Mouse (Mus musculus) embryo, embryonic 11 days (tissue): ENCODE measurements around the gene Adk.
"Not testable (repeated sequence)": the region's sequence is repeated elsewhere in the genome, so short reads cannot be mapped to it uniquely, and the experiment has no call there.

Experiments
- DNase-seq: peaks from one replicate; pipeline ENCODE4 v3.0.0-alpha.2; 2015

Gene Adk

DNA sequence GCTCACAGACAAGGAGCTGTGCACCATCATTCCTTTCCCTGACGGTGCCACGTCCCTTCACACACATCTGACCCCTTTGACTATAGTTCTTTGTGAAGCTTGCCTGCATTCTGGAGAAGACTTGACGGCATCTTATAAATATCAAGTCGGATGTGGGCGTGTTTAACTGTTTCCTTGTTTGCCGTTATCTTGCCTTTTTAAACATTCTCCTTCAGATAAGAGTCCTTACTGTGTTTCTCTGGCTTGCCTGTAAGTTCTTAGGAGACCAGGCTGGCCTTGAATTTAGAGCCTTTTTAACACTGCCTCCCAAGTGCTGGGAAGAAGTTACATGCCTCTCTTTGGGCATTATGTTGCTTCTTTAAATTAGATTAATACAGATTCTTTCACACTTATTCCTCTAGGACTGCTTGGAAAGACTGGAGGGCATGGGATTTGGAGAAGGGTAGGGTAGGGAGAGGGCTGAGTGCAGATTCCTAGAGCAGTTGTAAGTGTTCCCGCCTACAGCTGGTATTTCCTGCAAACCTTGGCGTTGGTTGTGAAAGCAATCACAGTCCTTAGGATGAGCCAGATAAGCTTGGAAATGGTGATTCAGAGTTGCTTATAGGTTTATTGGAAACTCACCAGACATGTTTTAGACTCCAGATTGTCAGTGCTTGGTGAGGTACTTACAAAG, 13.3 kb downstream of the Adk start:
- DNase-seq = no peak

DNA sequence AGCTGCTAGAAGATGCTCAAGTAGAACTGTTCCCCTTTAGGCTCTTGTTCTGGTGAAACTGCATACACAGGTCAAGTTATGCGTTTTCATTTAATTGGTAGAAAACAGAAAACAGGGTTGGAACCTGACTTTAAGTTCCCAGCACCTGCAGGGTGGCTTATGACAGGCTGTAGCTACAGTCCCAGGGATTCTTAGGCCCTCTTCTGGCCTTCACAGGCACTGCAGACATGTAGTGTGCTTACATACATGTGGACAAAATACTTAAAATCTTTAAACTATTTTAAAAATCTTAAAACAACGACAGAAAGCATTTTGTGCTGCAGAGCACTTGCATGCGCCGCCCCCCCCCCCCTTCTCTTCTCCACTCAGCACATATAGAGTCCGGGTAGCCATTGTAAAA, 17.2 kb downstream of the Adk start:
- DNase-seq = no peak

DNA sequence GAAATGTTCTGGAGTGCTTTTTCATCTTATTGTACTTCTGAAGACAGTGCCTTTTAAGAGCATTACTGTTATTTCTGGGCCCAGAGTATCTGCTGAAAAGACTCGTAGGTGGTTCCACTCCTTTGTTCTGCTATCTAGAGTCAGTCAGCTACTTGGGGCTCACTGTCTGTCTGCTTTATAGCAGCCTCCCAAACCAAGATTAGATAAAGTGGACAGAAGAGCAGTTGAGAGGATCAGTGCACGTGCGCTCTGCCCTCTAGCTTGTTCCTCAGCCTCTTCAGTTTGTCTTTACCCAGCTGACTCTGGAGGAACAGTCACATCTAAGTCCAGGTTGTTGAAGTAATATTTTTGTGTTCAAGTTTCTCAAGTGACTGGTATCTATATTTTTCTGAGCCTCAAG, 21.6 kb downstream of the Adk start:
- no peak for DNase-seq

DNA sequence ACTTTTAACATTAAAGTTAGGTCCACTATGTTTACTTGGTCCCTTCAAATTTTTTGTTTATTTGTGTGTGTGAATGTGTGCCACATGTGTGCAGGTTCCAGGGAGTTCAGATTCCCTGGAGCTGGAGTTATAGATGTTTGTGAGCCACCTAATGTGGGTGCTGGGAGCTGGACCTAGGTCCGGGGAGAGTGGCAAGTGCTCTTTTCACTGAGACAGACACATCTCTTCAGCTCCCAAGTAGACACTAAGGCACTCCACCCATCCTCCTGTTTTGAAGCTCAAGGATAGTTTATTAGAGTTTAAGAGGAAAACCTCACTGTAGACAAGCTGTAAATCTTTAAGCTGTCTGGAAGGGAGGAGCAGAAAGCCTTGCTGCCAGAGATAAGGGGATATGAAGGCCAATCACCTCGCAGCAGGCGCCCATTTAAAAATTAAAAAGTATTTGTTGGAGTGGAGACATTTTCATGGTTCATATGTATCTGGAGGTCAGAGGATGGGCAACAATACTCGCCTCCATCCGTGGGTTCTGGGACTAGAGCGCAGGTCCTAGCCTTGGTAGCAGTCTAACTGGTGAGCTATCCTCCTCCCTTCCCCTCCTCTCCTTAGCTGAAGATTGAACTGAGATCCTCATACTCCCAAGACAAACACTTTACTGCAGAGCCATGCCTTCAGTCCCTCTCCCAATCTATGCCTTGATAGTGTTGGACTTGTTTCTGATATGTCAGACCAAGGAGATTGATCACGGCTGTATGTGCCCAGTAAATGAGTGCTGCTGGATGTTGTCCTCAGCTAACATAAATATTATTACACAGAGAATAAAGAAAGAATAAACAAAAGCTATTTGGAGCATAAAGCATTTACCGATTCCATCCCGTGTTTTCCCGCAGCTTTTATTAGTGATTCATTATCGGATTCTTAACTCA, 22.3 kb downstream of the Adk start:
- DNase-seq = no peak

DNA sequence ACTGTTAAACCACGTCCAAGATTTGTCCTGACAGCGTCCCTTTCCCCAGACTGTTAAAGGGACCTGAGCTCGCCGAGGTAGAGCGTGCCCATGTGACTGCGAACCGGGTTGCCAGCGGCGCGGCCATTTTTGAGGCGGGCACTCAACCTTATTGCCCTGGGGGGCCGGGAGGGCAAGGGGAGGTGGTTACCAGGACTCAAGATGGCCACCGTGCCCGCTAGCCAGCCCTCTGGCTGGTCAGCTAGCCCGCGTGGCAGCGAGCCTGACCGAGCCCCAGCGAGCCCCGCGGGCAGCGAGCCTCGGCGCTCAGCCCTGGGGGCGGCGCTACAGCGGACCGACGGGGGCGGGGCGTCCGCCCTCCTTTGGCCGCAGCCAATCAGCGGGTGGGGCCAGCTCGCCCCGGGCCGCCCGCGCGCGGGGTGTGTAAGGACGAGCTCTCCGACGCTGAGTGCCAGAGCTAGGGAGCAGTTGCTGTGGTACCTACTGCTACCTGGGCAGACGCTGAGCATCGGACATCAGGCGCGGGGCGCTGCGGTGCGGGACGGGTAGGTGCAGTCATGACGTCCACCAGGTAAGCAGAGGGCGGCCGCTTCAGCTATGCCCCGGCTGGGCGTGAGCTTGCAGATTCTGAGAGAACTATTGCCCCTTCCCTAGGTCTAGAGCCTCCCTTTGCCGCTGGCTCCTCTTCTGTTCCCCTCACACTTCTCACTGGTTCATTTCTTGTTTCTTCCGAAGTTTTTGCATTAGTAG, 23.6 kb downstream of the Adk start:
- DNase-seq = peak; percentile 96

DNA sequence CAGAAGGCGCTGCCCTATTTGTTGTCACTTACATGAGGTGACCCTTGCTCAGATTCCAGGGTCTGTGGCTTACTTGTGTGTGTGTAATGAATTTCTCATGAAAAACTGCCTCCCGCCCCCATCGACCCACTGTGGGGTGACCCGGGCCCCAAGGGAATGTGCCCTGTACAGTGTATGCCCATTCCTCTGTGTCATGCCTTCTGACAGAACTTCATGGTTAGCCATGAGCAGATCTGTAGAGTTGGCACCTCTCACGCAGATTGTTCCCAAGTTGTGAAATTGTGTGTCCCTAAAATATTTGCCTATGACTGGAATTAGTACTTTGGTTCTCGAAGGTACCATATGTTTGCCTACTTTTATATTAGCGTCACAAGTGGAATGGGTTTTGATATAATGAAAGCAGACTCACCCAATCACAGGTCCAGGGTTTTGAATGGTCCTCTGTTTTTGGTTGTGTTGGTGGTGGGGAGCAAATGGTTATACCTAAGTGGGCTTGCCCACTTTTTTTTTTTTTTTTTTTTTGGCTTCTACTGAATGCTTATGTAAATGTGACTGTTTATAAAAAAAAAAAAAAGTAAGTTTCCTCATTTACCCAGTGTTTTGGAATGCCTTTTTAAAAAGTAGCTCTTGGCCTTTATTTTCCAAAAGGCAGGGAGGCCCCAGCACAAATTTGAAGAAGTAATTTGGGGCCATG, 24.3 kb downstream of the Adk start:
- DNase-seq = no peak

DNA sequence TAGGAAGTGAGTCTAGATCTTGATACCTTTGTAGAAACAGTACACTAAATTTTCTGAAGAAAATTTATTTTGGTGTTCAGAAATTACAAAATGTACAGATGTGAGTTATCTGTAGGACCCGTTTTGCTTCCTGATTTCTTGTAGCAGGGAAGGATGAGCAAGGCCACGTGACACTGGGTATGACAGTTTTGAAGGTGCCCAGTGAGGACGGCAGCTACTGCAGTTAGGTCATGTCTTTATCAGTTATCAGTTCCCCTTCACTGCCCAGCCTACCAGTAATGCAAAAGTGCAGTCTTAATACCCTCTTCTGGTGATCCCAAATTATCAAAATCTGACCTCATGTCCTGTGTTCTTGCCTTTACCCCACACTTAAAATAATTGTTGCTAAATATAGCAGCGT, 25.6 kb downstream of the Adk start:
- no peak for DNase-seq

DNA sequence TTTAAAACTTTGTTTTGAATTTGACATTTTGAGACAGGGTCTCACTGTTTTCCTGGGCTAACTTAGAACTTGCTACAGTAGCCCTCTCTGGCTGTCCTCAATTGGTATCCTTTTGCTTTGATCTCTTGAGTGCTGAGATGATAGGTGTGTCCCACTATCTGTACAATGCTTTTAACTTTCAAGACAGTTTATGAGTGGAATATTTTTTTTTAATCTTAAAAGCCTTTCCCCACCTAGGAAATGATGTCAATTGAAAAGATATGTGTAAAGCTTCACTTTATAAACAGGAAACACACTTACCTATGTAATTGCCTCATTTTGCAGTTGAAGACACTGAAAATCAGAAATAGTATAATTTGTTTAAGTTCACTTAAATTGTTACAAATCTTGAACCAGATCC, 26.1 kb downstream of the Adk start:
- DNase-seq = no peak

DNA sequence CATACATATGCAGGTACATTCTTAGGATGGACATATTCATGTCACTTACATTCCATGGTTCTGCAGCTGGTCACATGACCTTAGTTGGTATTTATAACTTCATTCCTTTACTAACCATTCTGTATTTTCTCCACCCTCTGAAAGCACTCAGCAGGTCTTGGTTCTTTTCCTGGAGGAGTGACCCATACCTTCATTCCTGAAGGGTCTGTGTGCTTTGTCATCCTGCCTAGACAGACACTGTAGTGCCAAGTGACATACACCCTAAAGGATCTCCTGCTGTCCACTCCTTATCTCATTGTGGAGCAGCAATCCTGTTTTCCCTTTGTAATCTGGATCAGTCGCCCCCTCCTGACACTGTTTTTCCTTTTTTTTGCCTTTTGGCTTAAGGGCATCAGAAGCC, 30.4 kb downstream of the Adk start:
- no peak for DNase-seq

DNA sequence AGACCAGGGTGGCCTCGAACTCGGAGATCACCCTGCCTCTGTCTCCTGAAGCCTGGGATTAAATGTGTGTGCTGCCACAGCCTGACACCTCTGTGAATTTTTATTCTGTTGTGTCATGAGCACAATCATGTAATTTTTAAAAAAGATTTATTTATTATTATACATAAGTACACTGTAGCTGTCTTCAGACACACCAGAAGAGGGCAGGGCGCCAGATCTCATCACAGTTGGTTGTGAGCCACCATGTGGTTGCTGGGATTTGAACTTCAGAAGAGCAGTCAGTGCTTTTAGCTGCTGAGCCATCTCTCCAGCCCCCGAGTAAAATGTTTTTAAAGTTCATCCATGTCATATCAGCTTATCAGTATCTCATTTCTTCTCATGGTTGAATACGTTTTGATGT, 33.3 kb downstream of the Adk start:
- DNase-seq = no peak

DNA sequence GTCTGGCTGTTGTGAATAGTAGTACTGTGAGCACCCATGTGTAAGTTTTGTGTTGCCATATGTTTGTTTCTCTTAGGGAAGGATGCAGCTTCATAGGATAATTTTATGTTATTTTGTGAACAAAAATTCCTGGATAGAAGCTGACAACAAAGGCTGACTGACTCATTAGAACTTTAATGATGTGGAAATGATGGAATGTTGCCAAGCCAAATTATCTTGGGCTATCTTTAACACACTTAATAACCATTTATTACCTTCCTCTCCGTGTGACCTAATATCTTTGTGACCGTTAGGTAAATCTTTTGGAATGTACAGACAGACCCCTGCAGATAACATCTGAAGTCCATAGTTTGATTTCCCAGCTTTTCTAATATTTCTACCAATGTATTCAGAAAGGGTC, 33.7 kb downstream of the Adk start:
- DNase-seq = no peak

DNA sequence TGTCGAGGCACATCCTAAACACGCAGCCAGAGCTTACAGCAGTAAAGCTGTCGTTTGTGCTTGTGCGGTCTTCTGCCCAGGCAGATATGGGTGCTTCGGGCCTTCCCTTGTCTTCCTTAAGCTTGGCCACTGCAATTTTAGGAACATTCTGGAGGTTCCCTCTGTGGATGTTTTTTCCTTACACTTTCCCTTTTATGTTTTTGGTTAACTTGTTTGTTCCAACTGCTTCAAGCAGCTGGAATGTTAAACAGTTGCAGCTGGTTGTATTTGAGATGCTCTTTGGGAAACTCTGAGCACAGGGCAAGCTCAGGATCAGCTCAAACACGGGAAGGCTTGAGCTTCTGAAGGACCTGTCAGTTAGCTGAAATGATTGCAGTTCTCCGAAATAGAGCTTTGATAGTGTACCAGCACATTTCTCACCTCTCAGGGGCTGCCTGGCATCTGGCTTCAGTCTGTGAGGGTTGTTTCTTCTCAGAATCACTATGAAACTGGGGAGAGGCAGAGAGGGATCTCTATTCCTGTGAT, 34.5 kb downstream of the Adk start:
- peak; percentile 69 for DNase-seq

DNA sequence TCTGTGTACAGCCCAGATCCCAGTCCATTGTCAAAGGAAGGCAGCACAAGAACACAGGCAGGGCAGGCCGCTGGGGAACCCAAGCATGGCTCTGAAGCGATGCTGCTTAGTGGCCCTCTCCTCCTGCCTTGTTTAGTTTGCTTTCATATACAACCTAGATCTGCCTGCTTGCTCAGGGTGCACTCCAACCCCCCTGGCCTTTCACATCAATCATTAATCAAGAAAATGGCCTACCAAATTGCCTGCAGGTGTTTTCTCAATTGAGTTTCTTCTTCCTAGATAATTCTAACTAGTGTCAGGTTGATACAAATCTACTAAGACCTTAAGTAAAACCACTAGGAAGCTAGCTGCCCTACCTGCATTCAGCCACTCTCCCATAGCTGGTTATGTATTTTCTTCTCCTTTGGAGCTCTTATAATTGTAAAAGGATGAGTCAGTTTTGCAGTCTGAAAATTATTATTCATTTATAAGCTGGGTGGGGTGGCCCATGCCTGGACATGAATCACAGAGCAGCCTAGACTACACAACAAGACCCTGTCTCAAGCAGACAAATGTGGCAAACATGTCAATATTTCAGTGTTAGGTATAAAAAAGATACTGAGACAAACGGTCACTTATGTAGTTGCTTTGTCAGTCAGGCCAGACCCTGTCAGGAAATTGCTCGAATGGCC, 35.2 kb downstream of the Adk start:
- peak; percentile 28 for DNase-seq

DNA sequence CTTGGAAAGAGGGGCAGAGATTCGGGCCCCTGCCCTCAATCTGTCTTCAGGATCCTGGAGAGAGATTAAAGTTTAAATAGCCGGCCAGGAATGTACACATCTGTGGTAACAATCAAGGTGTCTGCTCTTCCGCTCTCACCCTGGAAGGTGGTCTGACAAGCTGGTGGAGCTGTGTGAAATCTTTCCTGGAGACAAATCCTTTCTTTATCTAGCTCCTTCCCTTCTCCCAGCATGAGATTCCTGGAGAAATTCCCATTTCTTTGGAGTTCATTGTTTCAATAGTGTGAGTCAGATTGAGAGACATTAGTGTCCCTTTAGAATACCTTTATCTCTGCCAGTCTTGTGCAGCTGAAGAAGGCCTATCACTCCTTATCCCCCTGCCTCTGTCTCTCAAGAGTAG, 36.4 kb downstream of the Adk start:
- DNase-seq = no peak

DNA sequence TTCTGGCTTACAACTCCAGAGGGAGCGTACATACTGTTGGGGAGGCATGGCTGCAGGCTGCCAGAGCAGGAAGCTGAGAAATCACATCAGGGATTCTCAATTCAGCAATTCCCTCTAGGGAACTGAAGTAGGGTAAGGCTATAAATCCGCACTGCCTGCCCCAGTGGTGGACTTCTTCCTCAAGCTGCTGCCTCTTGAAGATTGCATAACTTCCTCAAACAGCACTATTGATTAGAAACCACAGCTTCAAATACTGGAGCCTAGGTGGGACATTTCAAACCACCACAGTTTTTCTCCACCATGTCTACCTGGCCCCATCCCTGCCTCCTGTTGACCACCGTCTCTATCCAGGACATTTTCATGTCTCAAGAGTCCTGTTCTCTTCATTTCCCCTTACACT, 38.0 kb downstream of the Adk start:
- DNase-seq = no peak

DNA sequence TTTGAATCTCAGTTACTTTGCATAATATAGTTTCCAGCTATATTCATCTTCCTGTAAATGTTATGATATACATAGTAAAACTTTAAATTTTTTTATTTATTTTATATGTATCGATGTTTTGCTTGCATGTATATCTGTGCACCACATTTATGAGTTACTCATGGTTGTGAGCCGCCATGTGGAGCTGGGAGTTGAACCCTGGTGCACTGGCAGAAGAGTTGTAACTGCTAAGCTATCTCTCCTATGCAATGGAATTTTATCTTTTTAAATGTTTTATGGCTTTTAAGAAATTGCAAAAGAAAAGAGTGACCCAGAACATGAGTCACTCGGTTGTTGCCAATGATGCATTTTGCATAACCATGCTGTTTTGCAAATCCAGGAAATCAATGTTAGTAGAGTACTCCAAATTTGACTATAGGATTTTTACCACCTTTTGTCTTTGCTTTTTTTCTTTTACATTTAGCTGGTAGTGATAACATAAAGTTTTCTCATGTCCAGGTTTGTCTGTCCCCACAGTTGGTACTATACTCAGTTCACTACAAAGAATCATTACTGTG, 38.6 kb downstream of the Adk start:
- no peak for DNase-seq

DNA sequence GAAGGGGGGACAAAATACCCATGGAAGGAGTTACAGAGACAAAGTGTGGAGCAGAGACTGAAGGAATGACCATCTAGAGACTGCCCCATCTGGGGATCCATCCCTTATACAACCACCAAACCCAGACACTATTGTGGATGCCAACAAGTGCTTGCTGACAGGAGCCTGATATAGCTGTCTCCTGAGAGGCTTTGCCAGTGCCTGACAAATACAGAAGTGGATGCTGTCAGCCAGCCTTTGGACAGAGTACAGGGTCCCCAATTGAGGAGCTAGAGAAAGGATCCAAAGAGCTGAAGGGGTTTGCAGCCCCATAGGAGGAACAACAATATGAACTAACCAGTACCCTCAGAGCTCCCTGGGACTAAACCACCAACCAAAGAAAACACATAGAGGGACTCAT, 41.8 kb downstream of the Adk start:
- DNase-seq = not testable (repeated sequence)

DNA sequence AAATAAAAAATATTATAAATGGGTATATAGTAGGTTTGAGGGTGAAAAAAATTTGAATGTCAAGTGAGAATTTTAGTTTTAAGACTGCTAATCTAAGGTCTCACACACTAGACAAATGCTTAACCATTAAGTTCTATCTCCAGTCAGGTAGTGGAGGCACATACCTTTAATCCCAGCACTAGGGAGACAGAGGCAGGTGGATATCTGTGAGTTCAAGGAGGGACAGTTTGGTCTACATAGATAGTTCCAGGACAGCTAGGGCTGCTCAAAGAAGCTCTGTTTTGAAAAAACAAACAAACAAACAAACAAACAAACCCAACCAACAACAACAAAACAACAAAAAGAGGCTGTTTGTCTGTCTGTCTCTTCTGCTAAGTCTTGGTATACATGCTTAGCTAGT, 43.9 kb downstream of the Adk start:
- DNase-seq = no peak

DNA sequence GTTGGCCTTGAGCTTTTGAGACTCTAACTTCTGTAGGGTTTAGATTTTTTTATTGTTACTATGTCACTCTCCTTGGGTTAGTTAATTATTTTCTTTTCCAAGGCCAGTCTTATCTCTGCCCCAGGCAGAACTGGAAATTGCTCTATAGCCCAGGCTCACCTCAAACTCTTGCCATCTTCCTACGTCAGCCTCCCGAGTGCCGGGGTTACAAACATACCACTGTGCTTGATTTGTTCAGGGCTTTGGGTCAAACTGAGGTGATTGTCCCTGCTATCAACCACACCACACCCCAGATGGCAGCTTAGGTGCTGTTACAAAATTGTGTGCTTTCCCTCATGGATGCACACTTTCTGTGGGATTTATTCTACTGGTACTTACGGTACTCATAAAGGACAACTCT, 44.3 kb downstream of the Adk start:
- DNase-seq = no peak

DNA sequence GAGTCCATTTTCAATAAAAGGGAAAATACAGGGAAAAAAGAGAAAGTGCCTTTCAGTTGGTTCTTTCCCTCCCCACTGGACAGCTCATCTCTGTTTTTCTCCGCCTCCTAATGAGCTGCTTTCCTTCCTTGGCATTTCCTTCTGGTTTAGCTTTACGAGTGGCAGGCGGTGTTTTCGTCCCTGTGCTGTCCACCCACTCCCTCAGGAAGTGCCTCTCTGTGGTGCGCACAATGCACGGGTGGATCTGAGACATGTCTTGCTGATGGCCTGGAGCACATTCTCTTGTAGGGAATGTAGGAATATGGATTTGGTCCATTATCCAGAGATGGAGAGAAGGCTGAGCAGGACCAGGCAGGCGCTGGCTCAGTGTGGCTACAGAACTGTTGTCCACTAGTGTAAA, 47.0 kb downstream of the Adk start:
- DNase-seq = no peak

DNA sequence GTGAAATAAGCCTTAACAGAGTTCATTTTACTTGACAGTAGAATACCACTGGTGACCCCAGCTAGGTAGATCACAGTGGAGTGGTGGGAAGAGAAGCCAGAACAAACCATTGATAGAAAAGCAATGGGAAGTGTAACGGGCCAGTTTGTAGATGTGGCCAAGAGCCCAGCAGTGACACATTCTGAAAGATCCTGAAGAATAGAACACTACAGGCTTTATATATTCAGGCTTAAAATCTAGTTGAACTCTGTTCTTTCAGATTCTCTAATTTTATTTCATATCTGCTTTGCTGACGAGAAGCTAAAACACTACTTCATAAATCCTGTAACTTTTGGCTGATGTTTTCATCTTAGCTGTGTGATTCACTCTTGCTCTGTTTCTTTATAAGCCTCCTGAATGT, 48.5 kb downstream of the Adk start:
- no peak for DNase-seq

DNA sequence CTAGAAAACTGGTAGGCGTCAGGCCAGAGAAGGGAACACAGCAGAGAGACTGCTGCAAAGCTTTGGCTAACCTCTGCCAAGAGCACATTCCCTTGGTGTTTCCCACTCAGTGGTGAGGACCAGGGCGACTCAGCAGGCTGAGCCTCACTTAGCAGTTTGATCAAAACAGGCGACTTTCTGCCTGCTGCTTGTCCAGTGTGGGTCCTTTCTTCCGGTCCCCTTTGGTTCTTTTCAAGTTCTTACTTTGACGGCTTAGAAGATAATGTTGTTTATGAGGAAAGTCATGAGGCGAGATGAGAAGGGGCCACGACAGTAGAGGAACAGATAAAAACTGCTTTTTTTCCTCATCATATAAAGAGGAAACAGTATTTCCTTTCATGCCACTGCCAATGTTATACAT, 49.2 kb downstream of the Adk start:
- DNase-seq = no peak
